Mouse (Mus musculus) A20 (cell line): Measurements from ENCODE around the gene Timp4.
"Not testable (repeated sequence)": the region's sequence is repeated elsewhere in the genome, so short reads cannot be mapped to it uniquely, and the experiment has no call there.

ENCODE experiments used
- DNase-seq: peaks from one replicate; pipeline ENCODE4 v3.0.0-alpha.2; 2011; ENCODE audit warnings: low read depth, low spot score

The Timp4 gene

GRCm38 (mm10) chr6:115255171-115255570 lies 3.2 kb upstream of the Timp4 start:
- DNase-seq: no peak

GRCm38 (mm10) chr6:115251531-115251985 lies 447 bp downstream of the Timp4 start:
- DNase-seq: no peak

DNA sequence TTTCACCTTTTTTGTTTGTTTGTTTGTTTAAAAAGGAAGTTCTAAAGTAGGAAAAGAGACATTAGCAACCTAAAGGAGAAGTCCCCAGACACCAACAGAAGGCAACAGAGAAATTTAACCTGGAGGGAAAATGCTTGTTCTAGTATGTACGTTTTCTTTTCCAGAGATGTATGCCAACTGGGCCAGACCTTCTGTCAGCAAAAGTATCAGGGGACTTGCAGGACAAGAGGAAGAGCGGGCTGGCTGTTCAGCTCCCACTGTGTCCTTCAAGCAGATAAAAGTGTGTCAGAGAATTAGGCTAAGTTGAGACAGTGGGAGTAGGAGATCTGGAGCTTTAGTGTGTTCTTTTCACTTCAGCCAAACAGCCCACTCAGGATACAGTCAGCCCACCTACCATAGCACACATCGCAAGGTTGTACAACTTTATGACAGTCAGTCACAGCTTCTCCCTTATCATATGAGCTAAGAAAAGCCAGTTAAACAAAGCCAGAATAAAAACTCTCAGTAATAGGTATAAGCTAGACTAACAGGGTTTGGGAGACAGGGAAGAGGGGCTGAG lies 6.4 kb downstream of the Timp4 start:
- no peak for DNase-seq

DNA sequence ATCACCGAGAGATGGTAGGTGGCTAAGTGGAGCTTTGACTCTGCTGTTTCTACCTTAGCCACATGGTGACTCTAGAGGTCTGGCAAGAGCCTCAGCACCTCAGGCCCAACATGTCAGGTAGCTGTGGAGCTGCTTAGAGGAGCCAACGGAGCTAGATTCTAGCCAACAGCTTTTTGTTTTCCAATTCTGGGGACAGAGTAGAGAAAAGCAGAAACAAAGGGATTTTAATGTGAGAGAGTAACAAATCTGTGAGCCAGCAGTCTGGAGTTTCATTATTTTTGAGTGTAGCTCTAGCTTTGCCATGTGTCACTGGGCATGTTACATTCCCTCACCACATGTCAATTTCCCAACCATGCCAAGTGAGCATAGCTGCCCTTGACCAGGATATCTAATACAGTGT lies 7.8 kb downstream of the Timp4 start:
- DNase-seq: no peak

DNA sequence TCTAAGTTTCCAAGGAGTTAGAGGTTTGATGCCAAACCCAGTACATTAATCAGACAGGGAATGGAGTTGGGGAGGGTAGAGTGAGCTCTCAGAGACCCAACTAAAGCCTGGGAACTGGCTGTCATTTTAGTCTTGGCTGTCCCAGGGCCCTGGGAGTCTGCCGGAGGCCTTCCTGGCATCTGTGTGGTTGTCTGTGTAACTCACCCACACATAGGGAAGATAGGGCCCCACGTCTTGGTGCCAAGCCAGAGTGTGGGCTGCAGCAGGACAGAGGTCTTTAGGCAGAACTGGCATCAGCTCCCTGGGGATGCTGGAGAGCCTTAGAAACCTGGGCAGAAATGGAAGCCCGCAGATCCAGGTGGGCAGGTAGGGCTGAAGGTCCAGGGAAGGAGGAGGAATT lies 10.1 kb downstream of the Timp4 start:
- no peak for DNase-seq

- no peak for DNase-seq
Measured at GRCm38 (mm10) chr6:115241131-115241699, 10.8 kb downstream of the Timp4 start.

GRCm38 (mm10) chr6:115240431-115240830 lies 11.6 kb downstream of the Timp4 start:
- DNase-seq: not testable (repeated sequence)

DNA sequence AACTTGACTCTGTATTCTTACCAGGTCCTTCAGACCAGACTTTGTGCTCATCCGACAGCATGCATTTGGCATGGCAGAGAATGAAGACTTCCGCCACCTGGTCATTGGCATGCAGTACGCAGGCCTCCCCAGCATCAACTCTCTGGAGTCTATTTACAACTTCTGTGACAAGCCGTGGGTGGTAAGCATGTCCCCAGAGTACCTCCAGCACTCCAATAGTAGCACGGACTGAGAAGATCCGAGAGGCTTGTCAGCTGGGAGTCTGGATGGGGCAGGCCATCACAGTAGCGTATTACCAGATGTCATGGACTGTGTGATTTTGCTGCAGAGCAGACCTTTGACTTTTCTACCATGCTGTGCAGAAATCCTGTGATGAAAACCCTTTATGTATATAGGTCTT lies 12.7 kb downstream of the Timp4 start:
- DNase-seq: no peak

- DNase-seq: no peak
Measured at GRCm38 (mm10) chr6:115238031-115239027, 13.7 kb downstream of the Timp4 start.

DNA sequence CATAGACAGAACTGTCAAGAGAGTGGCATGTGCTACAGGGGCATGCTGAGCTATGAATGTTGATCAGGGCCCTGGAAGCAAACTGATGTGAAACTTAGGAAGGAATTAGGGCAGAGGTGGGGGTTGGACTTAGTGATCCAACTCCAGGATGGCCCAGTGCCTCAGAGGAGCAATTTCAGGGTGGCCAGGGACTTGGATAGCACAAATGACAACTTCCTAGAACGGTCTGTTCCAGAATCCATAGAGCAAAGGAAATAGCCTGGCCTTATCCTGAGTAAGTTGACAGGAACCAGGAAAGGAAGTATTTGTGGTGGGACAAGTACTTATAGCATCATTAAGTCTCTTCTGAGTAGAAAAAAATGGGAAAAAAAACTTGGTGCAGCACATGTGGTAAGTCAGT lies 19.4 kb downstream of the Timp4 start:
- DNase-seq: no peak

DNA sequence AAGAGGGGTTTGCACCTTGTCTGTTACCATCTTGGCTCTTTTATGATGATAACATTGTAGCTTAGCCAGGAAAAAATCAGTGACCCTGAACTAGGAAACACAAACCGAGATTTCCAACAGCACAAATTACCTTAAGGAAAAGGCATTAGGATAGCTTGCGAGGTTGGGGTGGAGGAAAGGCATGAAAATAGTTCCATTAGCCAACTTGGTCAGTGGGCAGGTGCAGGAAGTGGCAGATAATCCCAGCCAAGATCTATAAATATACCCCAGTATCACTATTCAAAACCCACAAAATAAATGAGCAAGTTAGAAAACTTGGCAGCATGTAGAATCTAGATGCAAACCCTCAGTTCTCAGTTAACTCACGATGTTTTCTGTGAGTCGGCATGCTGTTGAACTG lies 20.2 kb downstream of the Timp4 start:
- no peak for DNase-seq

GRCm38 (mm10) chr6:115230557-115230956 lies 21.4 kb downstream of the Timp4 start:
- DNase-seq: no peak

DNA sequence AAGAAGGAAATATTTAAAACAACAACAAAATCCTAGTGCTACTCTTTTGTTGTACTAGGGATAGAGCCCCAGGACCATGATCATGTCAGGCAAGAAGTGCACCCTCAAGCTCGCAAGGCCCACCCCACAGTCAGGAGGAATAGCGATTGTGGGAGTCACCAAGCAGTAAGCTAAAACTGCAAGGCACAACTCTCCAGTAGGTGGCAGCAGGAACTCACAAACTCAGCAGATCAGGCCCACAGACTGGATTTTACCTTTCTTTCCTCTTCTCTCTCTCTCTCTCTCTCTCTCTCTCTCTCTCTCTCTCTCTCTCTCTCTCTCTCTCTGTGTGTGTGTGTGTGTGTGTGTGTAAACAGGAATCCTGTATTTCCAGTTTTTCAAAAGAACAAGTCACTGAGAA lies 24.5 kb downstream of the Timp4 start:
- DNase-seq: peak; percentile 68

GRCm38 (mm10) chr6:115227043-115227442 lies 25.0 kb downstream of the Timp4 start, which contains the start of gene Gm17482:
Gene Gm17482, plus strand, starts transcription at chr6:115227343.
- no peak for DNase-seq

GRCm38 (mm10) chr6:115225519-115225918 lies 26.5 kb downstream of the Timp4 start:
- no peak for DNase-seq

DNA sequence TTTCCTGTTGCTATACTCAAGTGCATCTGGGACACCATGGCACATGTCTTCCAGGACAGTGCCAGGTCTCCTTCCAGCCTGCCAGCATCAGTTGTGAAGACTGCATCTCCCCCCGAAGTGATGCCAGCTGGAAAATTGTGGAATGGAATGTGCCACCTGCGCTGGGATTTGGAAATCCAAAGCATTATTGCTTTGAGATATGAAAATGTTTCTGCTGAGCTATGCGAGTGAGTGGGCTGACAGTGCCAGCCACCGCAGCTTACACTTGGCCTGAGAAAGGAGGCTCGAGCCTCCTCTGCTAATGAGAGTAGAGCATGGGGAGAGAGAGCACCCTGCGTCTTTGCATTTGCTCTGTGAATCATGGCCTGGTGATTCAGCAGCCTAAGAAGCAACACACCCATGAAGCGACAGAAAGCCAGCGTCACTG lies 30.8 kb downstream of the Timp4 start:
- no peak for DNase-seq

- no peak for DNase-seq
Measured at GRCm38 (mm10) chr6:115213129-115213528, 38.9 kb downstream of the Timp4 start.

DNA sequence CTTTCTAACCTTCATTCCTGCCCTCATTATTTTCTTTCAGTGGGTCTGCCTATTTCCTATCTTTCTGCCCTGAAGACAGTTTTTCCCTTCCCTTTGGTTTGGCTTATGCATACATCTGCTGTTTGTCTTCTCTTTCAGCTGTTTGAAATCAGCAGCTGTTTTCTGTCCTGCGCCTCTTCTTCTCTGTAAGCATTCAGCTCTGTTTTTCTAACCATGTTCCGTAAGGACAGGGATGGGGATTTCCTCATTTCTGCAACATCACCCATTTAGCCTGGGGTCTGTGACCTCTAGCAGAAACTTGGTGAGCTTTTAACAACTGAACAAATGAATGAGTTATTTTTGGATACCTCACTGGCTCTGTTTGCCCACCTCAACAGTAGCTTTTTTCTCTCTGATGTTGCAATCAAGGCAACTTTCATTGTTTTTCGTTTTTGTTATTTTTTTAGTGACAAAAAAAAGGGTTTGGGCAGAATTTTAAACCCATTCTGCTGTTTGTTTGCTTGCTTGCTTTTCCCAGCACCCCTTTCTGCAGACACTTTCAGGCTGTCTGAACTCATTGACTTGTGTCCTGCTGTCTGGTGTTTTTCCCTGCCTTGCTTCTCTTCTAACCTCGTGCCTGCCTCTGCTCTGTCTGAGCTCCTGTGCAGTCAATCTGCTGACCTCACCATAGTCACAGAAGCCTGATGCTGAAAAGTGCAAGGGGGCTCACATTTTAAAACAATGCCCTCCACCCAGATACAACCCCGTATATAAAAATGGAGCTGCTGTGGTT lies 39.7 kb downstream of the Timp4 start:
- no peak for DNase-seq

DNA sequence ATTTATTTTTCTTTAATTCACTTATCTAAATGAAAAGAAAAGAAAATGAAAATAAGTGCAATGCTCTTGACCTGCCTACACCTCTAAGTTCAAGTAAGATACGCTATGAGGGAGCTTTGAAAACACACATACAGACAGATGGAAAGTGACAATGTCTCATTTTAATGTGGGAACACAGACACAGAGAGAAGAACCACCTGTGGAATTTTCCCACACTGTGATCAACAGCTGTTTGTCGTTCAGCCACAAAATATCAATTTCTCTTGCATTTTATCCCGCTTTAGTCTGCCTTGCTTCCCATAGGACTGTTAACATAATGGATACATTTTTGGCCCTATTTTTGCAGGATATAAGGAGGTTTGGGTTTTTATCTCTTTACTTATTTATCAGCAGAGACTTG lies 41.2 kb downstream of the Timp4 start:
- DNase-seq: no peak

DNA sequence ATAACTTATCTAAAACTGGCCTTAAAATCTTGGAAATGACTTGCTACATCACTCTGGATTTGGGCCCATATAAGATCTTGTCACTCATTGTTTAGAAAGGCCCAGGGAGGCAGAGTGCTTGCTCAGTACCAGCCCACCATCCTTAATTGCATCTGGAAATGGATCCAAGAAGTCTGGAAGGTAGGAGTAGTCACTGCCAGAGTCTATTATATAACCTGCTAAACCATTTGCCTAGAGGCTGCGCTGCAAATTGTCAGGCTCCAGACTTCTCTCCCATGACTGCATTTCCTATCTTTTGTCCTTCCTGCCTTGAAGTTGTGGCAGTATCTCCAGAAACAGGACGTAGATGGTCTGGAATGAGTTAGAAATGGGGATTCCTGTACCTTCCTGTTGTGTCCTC lies 41.8 kb downstream of the Timp4 start:
- DNase-seq: no peak

DNA sequence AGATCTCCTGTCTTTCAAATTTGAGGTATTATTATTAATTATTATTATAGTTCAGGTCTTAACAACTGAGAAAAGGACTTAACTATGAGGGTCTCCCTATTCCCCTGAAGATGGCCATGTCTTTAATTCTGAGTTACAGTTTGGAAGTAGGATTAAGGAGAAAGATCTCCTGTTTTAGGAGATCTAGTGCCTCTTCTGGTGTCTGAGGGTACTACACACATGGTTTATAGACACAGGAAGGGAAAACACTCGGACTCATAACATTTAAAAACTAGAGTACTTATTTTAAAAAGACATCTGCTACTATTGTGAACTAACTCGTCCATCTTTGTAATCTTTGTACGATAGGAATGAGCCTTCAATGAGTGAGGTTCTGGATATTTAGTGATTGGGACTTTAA lies 49.0 kb downstream of the Timp4 start:
- peak; percentile 34 for DNase-seq

GRCm38 (mm10) chr6:115200753-115201152 lies 51.3 kb downstream of the Timp4 start:
- DNase-seq: no peak
